7 mouse cellular contexts compared by ENCODE assay signal in genomic region chr9:101034448-101035098, GRCm38 (mm10). TPM values are rescaled to one million over a fixed set of nuclear protein-coding genes. Genes with fewer than 3 reads are reported as not detected.
DNase-seq lines count a peak whose midpoint lies in the region; ATAC-seq lines count a peak whose summit lies in the region.

TSS of gene Pccb (minus strand) at chr9:101034898.

- peak within 1 kb of the TSS; percentile 58 for H3K4me2 ChIP-seq in intestine, embryonic 15.5 days (replicated peaks)

- peaks cover 13% of the 10 kb centered on the region for H3K4me1 ChIP-seq in intestine, embryonic 15.5 days (replicated peaks)
- peaks cover 13% of the 10 kb centered on the region for H3K4me1 ChIP-seq in midbrain, embryonic 10.5 days

- H3K27me3 ChIP-seq in intestine, embryonic 15.5 days (replicated peaks): no peaks in the 10 kb centered on the region
- H3K27me3 ChIP-seq in midbrain, embryonic 10.5 days (ENCODE audit: low read depth, poor library complexity, severe bottlenecking): no peaks in the 10 kb centered on the region

- intact Hi-C loops in gastrocnemius, postnatal 36 days (cut with DNase I): loop anchor here (2.0 kb wide), 1 partner anchor 38 kb away; no protein-coding TSS in a partner anchor
- intact Hi-C loops in left cerebral cortex, postnatal 25 days (cut with DNase I): loop anchor here (1.0 kb wide), 1 partner anchor 39 kb away; no protein-coding TSS in a partner anchor

- peak; percentile 100 for ATAC-seq in intestine, embryonic 15.5 days

- no peaks in the 10 kb centered on the region for H3K36me3 ChIP-seq in intestine, embryonic 15.5 days
- H3K36me3 ChIP-seq in midbrain, embryonic 10.5 days: no peaks in the 10 kb centered on the region

- under 1% methylated on average over 61 of the region's 61 CpGs for WGBS in intestine, embryonic 15.5 days
- WGBS in midbrain, embryonic 10.5 days: under 1% methylated on average over 61 of the region's 61 CpGs

- peak; percentile 91 to 92 for DNase-seq in adrenal gland, adult 18-20 months (ENCODE audit: low spot score in 2 of 2)
- peak; percentile 98 for DNase-seq in embryo, embryonic 11 days
- peak; percentile 94 for DNase-seq in gastrocnemius, postnatal 36 days
- DNase-seq in left cerebral cortex, postnatal 25 days (ENCODE audit: low spot score in 2 of 2): peak; percentile 97 to 98
- DNase-seq in midbrain, embryonic 10.5 days (ENCODE audit: low spot score): peak; percentile 95
- peak; percentile 98 for DNase-seq in right cerebral cortex, postnatal 4 days

- peak within 1 kb of the TSS; percentile 99 for H3K27ac ChIP-seq in intestine, embryonic 15.5 days
- peak within 1 kb of the TSS; percentile 96 for H3K27ac ChIP-seq in midbrain, embryonic 10.5 days (replicated peaks)

- peak within 1 kb of the TSS; percentile 61 for H3K4me3 ChIP-seq in intestine, embryonic 15.5 days (replicated peaks)
- H3K4me3 ChIP-seq in midbrain, embryonic 10.5 days: peak within 1 kb of the TSS; percentile 71

- peak within 1 kb of the TSS; percentile 68 for H3K9ac ChIP-seq in intestine, embryonic 15.5 days

- no peaks in the 10 kb centered on the region for H3K9me3 ChIP-seq in intestine, embryonic 15.5 days
- no peaks in the 10 kb centered on the region for H3K9me3 ChIP-seq in midbrain, embryonic 10.5 days (replicated peaks)

RNA-seq across cellular contexts. Expression of gene Pccb, which starts in this region (rescaled TPM):
- 100 to 1,000 TPM; 157 to 175 TPM for total RNA-seq in adrenal gland, adult 18-20 months (2021)
- 10 to 100 TPM; 52.6 to 58.4 TPM for total RNA-seq in gastrocnemius, postnatal 36 days (2021)
- polyA plus RNA-seq in intestine, embryonic 15.5 days (2015; fragmentation: Nextera tagmentation; extraction: Ambion mirVana): 25.1 and 25.5 TPM in 2 replicates
- 10 to 100 TPM; 37.6 to 39.0 TPM for total RNA-seq in left cerebral cortex, postnatal 25 days (2021)
- polyA plus RNA-seq in midbrain, embryonic 10.5 days (2016; fragmentation: Nextera tagmentation; extraction: Ambion mirVana): 14.2 and 15.7 TPM in 2 replicates

Comparison
In these comparisons a context has a peak if more than half of its experiments do, and no peak if none do; other contexts are left out.
1. Peak in every context shown above with its lines: DNase-seq, ATAC-seq, H3K4me3 ChIP-seq and H3K27ac ChIP-seq.